Mouse (Mus musculus): ENCODE results near the gene Nup160. TPM values are rescaled to one million over a fixed set of nuclear protein-coding genes. Genes with fewer than 3 reads are reported as not detected.

Nup160 gene
- 70.8 and 79.1 TPM in 2 replicates for polyA plus RNA-seq (2016; fragmentation: Nextera tagmentation; extraction: Ambion mirVana)

DNA sequence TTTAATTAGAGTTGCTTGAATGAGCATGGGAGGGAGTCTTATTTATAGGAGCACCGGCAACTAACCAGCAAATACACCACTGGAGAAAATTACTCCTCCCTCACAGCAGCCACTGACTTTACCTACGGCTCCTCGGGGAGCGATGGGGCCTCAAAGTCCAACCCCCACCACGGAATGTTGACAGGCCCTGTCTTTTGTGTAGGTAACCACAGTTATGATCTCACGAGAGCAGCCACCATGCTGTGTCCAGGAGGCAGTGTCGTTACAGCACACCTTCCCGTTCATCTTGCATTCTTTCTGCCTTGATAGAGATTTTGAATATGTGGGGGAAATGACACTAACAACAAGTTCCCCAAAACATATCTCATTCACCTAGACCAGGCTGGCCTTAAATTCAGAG is at the start of gene Nup160:
Gene Nup160, plus strand, starts transcription at position 209 of the 400 bp plus-strand sequence.
- Histone ChIP-seq H3K36me3 (peaks cover 17% of the 10 kb centered on the region), H3K4me1 (peaks cover 12% of the 10 kb centered on the region), H3K27ac (no peak within 1 kb of the TSS), H3K27me3 (ENCODE audit: low read depth, poor library complexity, severe bottlenecking) (no peaks in the 10 kb centered on the region), H3K9me3 (replicated peaks) (no peaks in the 10 kb centered on the region), H3K4me3 (no peak within 1 kb of the TSS)
- DNase-seq (ENCODE audit: low spot score) = no peak
- 84% methylated on average over 8 of the region's 8 CpGs for WGBS

DNA sequence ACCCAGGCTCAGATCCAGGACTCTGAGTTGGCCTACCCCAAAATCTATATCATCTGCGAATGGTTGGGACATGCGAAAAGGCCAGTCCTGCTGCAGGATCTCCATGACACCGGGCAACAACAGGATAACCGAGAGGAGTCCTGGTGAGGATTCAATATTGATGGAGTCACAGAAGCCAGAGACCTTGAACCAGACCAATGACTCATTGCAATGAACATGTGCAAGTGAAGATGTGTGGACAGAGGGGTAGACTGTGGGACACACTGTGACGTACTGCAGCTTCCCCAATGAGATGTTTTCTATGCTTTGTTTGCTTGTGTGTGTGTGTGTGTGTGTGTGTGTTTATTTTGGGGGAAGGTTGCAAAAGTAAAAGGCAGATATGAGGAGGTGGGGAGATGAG is 48.8 kb upstream of the Nup160 start:
- 94% methylated on average over 5 of the region's 5 CpGs for WGBS
- Histone ChIP-seq H3K27me3 (ENCODE audit: low read depth, poor library complexity, severe bottlenecking) (peaks cover 27% of the 10 kb centered on the region; the same call in 1 of the 2 replicates), H3K9me3 (replicated peaks) (no peaks in the 10 kb centered on the region), H3K4me1 (0 out of 2 replicates have a peak, but pooled peaks cover 4% of the 10 kb centered on the region), H3K4me3 (no peak overlapping the region), H3K36me3 (no peaks in the 10 kb centered on the region), H3K27ac (no peak overlapping the region)
- no peak for DNase-seq (ENCODE audit: low spot score)

DNA sequence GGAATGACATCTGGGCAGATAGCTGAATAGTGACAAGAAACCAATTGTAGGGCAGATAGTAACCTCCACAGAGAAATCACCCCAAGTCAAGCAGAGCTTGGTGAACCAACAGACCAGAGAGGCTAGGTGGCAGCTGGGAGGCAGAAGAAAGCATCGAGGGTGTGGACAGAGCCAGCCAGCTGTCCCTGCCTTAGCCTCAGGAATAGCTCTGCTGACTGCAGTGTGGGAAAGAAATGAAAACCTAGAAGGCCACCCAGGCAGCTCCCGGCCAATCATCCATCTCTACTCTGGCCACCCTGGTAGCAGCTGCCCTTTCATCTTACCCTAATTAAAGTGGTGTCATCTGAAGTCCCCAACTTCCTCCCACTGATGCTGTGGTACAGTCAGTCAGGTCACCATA is 47.5 kb upstream of the Nup160 start:
- Histone ChIP-seq H3K4me3 (no peak overlapping the region), H3K4me1 (0 out of 2 replicates have a peak, but pooled peaks cover 4% of the 10 kb centered on the region), H3K27me3 (ENCODE audit: low read depth, poor library complexity, severe bottlenecking) (peaks cover 40% of the 10 kb centered on the region; the same call in 1 of the 2 replicates), H3K27ac (no peak overlapping the region), H3K9me3 (replicated peaks) (no peaks in the 10 kb centered on the region), H3K36me3 (no peaks in the 10 kb centered on the region)
- no peak for DNase-seq (ENCODE audit: low spot score)
- 20% methylated on average over 2 of the region's 2 CpGs for WGBS

DNA sequence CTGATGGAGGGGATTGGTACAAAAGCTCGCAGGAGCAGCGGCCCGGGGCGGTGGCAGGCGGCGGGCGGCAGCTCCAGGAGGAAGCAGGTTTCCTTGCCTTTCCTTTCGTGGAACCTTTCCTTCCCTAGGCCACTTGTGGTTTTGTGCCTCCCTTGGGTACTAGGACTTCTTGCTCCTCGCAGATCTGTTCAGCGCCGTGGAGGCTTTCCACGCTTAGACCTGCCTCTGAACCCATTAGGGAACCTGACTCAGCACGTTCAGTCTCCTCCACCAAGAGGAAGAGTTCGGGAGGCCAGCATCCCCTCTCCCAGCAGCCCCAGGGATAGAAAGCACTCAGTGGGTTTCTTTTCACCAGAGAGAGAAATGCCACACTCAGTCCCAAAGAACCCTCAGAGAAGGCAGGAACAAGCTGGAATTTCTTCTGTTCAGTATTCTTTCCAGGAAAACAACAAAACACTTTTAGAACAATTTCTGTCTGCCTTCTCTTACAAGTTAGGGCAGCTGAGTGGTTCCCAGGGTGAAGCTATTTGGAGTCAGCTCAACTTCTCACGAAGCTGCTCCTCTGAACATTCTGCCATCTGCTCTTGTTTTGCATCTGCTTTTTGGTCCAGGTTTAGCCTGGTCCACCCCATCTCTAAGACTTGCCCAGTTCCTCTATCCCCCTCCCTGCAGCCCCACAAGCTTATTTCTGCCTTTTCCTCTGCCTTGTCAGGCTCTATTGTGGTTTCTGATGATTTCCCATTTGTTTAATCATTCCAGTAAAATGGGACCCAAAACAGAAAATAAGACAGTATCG is 44.9 kb upstream of the Nup160 start:
- Histone ChIP-seq H3K27ac (no peak overlapping the region), H3K4me3 (no peak overlapping the region), H3K36me3 (no peaks in the 10 kb centered on the region), H3K4me1 (0 out of 2 replicates have a peak, but pooled peaks cover 4% of the 10 kb centered on the region), H3K9me3 (replicated peaks) (no peaks in the 10 kb centered on the region), H3K27me3 (ENCODE audit: low read depth, poor library complexity, severe bottlenecking) (peaks cover 57% of the 10 kb centered on the region; the same call in 1 of the 2 replicates)
- no peak for DNase-seq (ENCODE audit: low spot score)
- 83% methylated on average over 16 of the region's 16 CpGs for WGBS

DNA sequence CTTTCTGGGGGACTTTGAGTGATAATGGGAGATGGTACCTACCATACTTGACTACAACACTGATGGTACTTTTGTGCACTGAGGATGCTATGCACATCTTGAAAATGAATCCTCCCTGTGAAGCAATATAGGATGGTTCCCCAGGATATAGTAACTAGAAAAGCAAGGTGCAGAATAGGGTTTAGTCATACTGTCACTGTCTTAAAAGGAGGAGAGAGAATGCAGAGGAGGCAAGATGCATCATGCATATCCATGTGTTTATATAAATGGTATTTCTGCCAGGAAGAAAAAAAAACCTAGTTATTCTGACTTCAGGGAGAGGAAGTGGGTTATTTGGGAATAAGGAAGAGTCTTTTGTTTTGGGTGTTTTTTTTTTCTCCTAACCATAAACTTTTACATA is 42.3 kb upstream of the Nup160 start:
- Histone ChIP-seq H3K4me3 (no peak overlapping the region), H3K27me3 (ENCODE audit: low read depth, poor library complexity, severe bottlenecking) (peaks cover 55% of the 10 kb centered on the region; the same call in 1 of the 2 replicates), H3K4me1 (0 out of 2 replicates have a peak, but pooled peaks cover 1% of the 10 kb centered on the region), H3K36me3 (no peaks in the 10 kb centered on the region), H3K9me3 (replicated peaks) (no peaks in the 10 kb centered on the region), H3K27ac (no peak overlapping the region)
- DNase-seq (ENCODE audit: low spot score) = no peak

DNA sequence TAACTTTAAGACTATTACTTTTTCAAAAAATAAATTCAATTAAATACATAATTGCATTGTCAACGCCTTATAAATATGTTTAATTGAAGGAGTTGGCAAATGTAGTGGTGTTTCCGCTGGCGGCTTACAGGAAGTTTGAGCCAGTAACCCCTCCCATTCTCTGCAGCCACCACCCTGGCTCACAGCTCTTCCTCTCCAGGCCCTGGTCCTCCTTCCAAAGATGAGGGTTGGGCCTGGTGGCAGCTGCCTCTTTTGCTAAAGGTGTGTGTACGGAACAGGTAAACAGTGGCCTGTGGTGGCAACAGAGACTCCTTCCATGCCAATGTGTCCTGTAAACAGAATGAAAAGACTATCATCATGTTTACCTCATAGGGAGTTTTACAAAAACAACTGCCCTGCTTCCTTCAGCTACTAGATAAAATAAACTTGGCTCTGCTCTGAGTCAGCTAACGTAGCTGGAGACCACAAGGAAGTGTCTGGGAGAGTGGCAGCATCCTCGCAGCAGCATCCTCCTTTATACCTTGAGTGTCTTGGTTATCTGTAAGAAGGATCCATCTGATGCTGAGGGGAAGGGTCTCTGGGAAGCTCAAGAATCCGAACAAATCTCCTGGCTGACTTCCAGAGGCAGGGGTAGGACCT is 41.8 kb upstream of the Nup160 start:
- no peaks in the 10 kb centered on the region for H3K4me1 ChIP-seq
- no peak for DNase-seq (ENCODE audit: low spot score)
- H3K36me3 ChIP-seq = no peaks in the 10 kb centered on the region
- peaks cover 55% of the 10 kb centered on the region; the same call in 1 of the 2 replicates for H3K27me3 ChIP-seq (ENCODE audit: low read depth, poor library complexity, severe bottlenecking)
- no peak overlapping the region for H3K27ac ChIP-seq
- 81% methylated on average over 7 of the region's 7 CpGs for WGBS
- H3K4me3 ChIP-seq = no peak overlapping the region
- H3K9me3 ChIP-seq (replicated peaks) = no peaks in the 10 kb centered on the region

DNA sequence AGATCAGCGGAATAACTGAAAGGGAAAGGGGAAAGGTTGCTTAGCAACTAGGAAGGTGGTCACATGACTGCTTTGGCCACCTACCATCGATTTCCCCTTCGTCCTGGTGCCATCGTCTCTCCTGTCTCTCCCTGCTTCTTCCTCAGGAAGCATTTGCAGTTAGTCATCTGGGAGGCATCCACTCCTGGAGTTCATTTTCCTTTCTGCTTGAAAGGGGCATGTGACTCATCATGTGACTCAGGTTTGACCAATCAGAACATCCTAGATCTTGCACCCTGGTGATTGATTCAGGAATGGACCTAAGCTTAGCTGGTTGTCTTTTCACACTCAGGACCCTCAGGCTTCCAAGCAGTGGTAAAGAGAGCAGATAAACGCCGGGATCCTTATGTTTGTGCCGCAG is 40.2 kb upstream of the Nup160 start:
- no peak for DNase-seq (ENCODE audit: low spot score)
- Histone ChIP-seq H3K4me1 (no peaks in the 10 kb centered on the region), H3K27me3 (ENCODE audit: low read depth, poor library complexity, severe bottlenecking) (peaks cover 57% of the 10 kb centered on the region; the same call in 1 of the 2 replicates), H3K9me3 (replicated peaks) (no peaks in the 10 kb centered on the region), H3K36me3 (no peaks in the 10 kb centered on the region), H3K4me3 (no peak overlapping the region), H3K27ac (no peak overlapping the region)
- 89% methylated on average over 7 of the region's 7 CpGs for WGBS

DNA sequence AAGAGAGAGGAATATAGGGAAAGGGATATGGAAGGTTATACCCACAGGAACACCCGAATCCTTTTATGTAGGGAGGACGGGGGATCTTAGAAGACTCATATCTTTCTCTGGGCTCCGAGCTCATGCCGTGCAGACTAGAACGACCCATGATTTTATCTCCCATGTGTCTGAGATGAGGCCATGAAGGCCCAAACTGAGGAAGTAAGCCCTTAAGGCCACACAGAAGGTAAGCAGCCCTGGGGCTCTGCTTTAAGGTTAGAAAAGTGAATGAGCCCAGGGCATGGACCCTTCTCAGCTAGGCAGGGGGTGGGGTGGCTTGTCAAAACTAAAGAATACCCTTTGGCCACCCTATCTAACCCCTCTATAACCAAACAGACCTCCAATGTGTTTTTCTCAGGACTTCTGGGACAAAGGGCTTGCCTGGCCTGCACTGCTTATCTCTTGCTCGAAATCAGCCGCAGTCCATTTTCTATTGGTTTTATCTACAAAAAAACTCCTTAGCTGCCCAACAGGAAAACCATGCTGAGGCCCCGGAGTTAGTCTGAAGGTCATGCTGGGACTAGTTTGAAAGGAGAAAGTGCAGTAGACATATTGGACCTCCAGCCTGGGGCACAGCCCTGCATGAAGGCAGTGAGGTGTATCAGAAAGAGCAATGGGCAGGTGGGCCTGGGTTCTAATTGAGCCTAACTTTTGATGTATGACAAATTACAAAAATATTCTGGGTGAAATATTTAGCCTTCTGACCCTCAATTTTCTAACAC is 37.8 kb upstream of the Nup160 start:
- H3K27me3 ChIP-seq (ENCODE audit: low read depth, poor library complexity, severe bottlenecking) = peaks cover 35% of the 10 kb centered on the region; the same call in 1 of the 2 replicates
- H3K4me1 ChIP-seq = no peaks in the 10 kb centered on the region
- H3K27ac ChIP-seq = no peak overlapping the region
- no peak for DNase-seq (ENCODE audit: low spot score)
- H3K9me3 ChIP-seq (replicated peaks) = no peaks in the 10 kb centered on the region
- H3K4me3 ChIP-seq = no peak overlapping the region
- H3K36me3 ChIP-seq = no peaks in the 10 kb centered on the region
- WGBS = 90% methylated on average over 8 of the region's 8 CpGs

DNA sequence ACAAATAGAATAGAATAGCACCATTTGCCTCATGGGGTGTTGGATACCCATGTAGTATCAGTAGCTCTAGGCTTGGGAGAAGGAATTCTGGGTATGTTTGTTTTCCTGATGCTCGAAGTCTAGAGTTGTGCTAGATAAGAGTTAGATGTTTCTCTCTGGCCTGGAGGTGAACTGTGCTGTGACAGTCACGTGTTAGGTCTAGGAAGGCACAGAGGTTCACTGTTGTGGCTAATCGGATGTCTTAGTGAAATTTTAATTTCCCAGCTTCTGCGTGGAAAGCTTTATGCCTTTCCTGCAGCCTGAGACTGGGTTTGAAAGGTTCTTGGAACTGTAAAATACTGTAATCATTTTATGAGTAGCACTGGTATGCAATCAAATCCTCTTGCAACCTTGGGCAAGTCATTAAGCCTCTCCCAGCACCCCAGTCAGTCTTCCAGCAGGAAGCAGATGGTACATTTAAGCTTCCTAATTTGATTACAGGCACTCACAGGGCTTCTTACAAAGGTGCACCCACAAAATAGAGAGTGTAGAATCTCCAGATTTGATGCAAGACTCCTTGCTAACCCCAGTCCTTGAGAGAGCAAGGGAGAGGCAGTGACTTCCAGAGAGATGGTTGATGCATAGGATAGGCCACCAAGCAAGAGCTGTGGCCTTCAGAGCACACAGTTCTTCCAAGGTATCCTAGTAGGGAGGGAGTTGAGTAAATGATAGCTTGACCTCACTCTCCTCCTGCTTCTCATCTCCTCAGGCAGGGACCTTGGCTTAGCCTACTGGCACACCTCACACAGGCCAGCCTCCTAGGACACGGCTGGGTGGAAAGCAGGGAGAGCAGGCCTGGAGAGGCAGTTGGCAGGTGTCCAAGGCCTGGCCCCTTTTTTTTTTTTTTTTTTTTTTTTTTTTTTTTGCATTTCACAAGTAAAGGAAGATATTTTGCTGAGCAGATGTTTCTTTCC is 37.0 kb upstream of the Nup160 start:
- no peaks in the 10 kb centered on the region for H3K4me1 ChIP-seq
- H3K27ac ChIP-seq = no peak overlapping the region
- DNase-seq (ENCODE audit: low spot score) = no peak
- WGBS = 81% methylated on average over 5 of the region's 5 CpGs
- H3K27me3 ChIP-seq (ENCODE audit: low read depth, poor library complexity, severe bottlenecking) = peaks cover 32% of the 10 kb centered on the region; the same call in 1 of the 2 replicates
- no peaks in the 10 kb centered on the region for H3K36me3 ChIP-seq
- no peak overlapping the region for H3K4me3 ChIP-seq
- no peaks in the 10 kb centered on the region for H3K9me3 ChIP-seq (replicated peaks)

DNA sequence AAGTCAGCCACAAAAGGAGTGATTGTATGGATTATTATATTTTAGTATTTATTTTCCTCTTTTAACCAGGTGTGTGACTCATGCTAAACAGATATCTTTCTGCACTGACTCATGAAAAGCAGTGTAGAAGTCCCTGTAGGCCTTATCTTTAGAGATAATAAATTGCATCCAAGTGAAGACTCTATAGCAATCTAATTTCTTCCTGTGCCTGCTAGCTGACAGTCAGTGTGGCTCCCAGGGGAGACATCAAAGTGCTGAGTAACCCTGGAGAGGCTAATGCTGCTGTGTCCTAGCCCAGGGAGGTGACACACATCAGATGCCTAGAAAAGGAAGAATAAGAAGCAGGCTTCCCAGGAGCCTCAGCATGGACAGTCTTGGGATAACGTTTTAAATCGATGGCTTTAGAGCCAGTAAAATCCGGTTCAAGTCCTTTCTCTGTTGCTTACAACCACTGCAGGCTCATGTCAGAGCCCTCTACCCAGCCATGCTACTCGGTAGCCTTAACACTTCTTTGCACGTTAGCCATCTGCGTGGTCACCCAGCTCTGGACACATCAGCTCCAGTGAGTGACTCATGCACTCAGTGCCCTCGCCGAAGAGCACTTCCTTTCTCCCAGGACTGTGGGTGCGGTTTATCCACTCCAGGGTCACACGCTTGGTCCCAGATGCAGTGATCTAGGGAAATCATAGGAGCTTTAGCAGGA is 35.9 kb upstream of the Nup160 start:
- H3K36me3 ChIP-seq = no peaks in the 10 kb centered on the region
- DNase-seq (ENCODE audit: low spot score) = no peak
- no peaks in the 10 kb centered on the region for H3K4me1 ChIP-seq
- no peaks in the 10 kb centered on the region for H3K9me3 ChIP-seq (replicated peaks)
- H3K27ac ChIP-seq = no peak overlapping the region
- WGBS = 79% methylated on average over 10 of the region's 10 CpGs
- no peak overlapping the region for H3K4me3 ChIP-seq
- H3K27me3 ChIP-seq (ENCODE audit: low read depth, poor library complexity, severe bottlenecking) = peaks cover 25% of the 10 kb centered on the region; the same call in 1 of the 2 replicates

DNA sequence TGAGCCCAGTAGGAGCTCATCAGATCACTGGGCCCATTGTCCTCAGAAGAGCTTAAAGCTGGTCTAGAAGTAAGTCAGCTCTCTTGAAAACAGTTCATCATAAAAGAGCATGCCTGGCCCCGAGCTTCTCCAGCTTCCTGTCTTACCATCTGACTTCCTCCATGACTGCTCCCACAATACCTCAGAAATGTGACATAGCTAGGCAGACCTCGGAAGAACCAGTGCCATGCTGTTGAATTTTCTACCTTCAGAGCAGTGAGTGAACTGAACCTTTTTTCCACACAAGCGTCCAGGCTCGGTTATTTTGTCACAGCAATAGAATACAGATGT is 35.3 kb upstream of the Nup160 start:
- WGBS = 89% methylated on average over 4 of the region's 4 CpGs
- no peak for DNase-seq (ENCODE audit: low spot score)

More for the DNA sequence above, 35.3 kb upstream of the Nup160 start:
- Histone ChIP-seq H3K27ac (no peak overlapping the region), H3K36me3 (no peaks in the 10 kb centered on the region), H3K4me3 (no peak overlapping the region), H3K4me1 (no peaks in the 10 kb centered on the region), H3K27me3 (ENCODE audit: low read depth, poor library complexity, severe bottlenecking) (peaks cover 21% of the 10 kb centered on the region; the same call in 1 of the 2 replicates), H3K9me3 (replicated peaks) (no peaks in the 10 kb centered on the region)
